Mouse (Mus musculus): Measurements from ENCODE around the gene Clybl. TPM values are rescaled to one million over a fixed set of nuclear protein-coding genes. Genes with fewer than 3 reads are reported as not detected.

The Clybl gene
- total and polyA plus RNA-seq, 3 experiments: 13.4 to 36.6 TPM; not detected in 1

GRCm38 (mm10) chr14:122323838-122324458 lies 142.4 kb downstream of the Clybl start:
- Histone ChIP-seq H3K4me1 (ENCODE audit: control insufficient read depth in 1 of 2, insufficient read depth in 2 of 2, low read length in 2 of 2) (no peaks in the 10 kb centered on the region), H3K4me3 (ENCODE audit: control insufficient read depth in 1 of 2, insufficient read depth in 1 of 2, low read depth in 2 of 2, low read length in 2 of 2) (no peak overlapping the region), H3K79me2 (ENCODE audit: control insufficient read depth, insufficient read depth, low read length, poor library complexity) (no peaks in the 10 kb centered on the region), H3K9ac (ENCODE audit: control insufficient read depth, low read depth, low read length, poor library complexity, severe bottlenecking) (no peak overlapping the region), H3K27ac (ENCODE audit: control insufficient read depth, low read depth, low read length) (no peak overlapping the region), H3K36me3 (ENCODE audit: control insufficient read depth in 1 of 2, insufficient read depth in 2 of 2, low read length in 2 of 2) (no peaks in the 10 kb centered on the region), H3K27me3 (ENCODE audit: control insufficient read depth in 1 of 2, insufficient read depth in 2 of 2, low read length in 2 of 2) (no peaks in the 10 kb centered on the region), H3K9me3 (replicated peaks; ENCODE audit: insufficient read depth, low read length) (no peaks in the 10 kb centered on the region)
- no peak for DNase-seq (ENCODE audit: low read depth, low spot score)
- no peak for TF ChIP-seq TBP (IDR thresholded peaks at IDR 0.05; ENCODE audit: low read depth, low read length)
- no peak for TF ChIP-seq POLR2AphosphoS5 (IDR thresholded peaks at IDR 0.05; ENCODE audit: borderline replicate concordance, low read depth, low read length)
- TF ChIP-seq GATA1 (IDR thresholded peaks at IDR 0.05; ENCODE audit: low read depth, low read length): no peak
- no peak for TF ChIP-seq POLR2A (IDR thresholded peaks at IDR 0.05; ENCODE audit: control insufficient read depth in 1 of 2, insufficient read depth in 1 of 2, low read depth in 1 of 2, low read length in 2 of 2, poor library complexity in 1 of 2)
- no peak for TF ChIP-seq CHD1 (IDR thresholded peaks at IDR 0.05; ENCODE audit: low read depth, low read length)
- TF ChIP-seq EP300 (IDR thresholded peaks at IDR 0.05; ENCODE audit: low read depth in 1 of 2, low read length in 2 of 2): no peak
- no peak for TF ChIP-seq BHLHE40 (IDR thresholded peaks at IDR 0.05; ENCODE audit: borderline replicate concordance, low read depth, low read length)
- no peak for TF ChIP-seq UBTF (IDR thresholded peaks at IDR 0.05; ENCODE audit: borderline replicate concordance, insufficient read depth, low read depth, low read length)
- TF ChIP-seq KAT2A (conservative IDR thresholded peaks at IDR 0.05; ENCODE audit: low read depth, low read length): no peak
- no peak for TF ChIP-seq ETS1 (IDR thresholded peaks at IDR 0.05; ENCODE audit: low read depth, low read length)
- no peak for TF ChIP-seq CTCF (IDR thresholded peaks at IDR 0.05 in 2 of 3, conservative IDR thresholded peaks at IDR 0.05 in 1 of 3; ENCODE audit: control insufficient read depth in 1 of 3, insufficient read depth in 1 of 3, low read depth in 2 of 3, low read length in 3 of 3, poor library complexity in 1 of 3, severe bottlenecking in 1 of 3)
- no peak for TF ChIP-seq GABPA (IDR thresholded peaks at IDR 0.05; ENCODE audit: low read depth, low read length)
- no peak for TF ChIP-seq ZKSCAN1 (IDR thresholded peaks at IDR 0.05; ENCODE audit: low read depth, low read length)
- TF ChIP-seq NELFE (IDR thresholded peaks at IDR 0.05; ENCODE audit: low read depth, low read length): no peak
- no peak for TF ChIP-seq SIN3A (IDR thresholded peaks at IDR 0.05; ENCODE audit: low read length)
- TF ChIP-seq MYC (IDR thresholded peaks at IDR 0.05; ENCODE audit: low read depth, low read length): no peak
- no peak for TF ChIP-seq RAD21 (IDR thresholded peaks at IDR 0.05; ENCODE audit: low read depth, low read length)
- no peak for TF ChIP-seq ZNF384 (IDR thresholded peaks at IDR 0.05; ENCODE audit: low read depth, low read length)
- no peak for TF ChIP-seq MAFK (IDR thresholded peaks at IDR 0.05; ENCODE audit: borderline replicate concordance, low read depth, low read length)

GRCm38 (mm10) chr14:122330136-122330535 lies 148.6 kb downstream of the Clybl start:
- Histone ChIP-seq H3K27me3 (ENCODE audit: control insufficient read depth in 1 of 2, insufficient read depth in 2 of 2, low read length in 2 of 2) (no peaks in the 10 kb centered on the region), H3K9me3 (replicated peaks; ENCODE audit: insufficient read depth, low read length) (no peaks in the 10 kb centered on the region), H3K27ac (ENCODE audit: control insufficient read depth, low read depth, low read length) (no peak overlapping the region), H3K4me1 (ENCODE audit: control insufficient read depth in 1 of 2, insufficient read depth in 2 of 2, low read length in 2 of 2) (no peaks in the 10 kb centered on the region), H3K9ac (ENCODE audit: control insufficient read depth, low read depth, low read length, poor library complexity, severe bottlenecking) (no peak overlapping the region), H3K79me2 (ENCODE audit: control insufficient read depth, insufficient read depth, low read length, poor library complexity) (no peaks in the 10 kb centered on the region), H3K4me3 (ENCODE audit: control insufficient read depth in 1 of 2, insufficient read depth in 1 of 2, low read depth in 2 of 2, low read length in 2 of 2) (no peak overlapping the region), H3K36me3 (ENCODE audit: control insufficient read depth in 1 of 2, insufficient read depth in 2 of 2, low read length in 2 of 2) (no peaks in the 10 kb centered on the region)
- no peak for DNase-seq (ENCODE audit: low read depth, low spot score)
- TF ChIP-seq E2F4 (IDR thresholded peaks at IDR 0.05; ENCODE audit: borderline replicate concordance, low read depth, low read length) (no peak), TCF12 (IDR thresholded peaks at IDR 0.05; ENCODE audit: low read depth, low read length) (no peak), JUND (IDR thresholded peaks at IDR 0.05; ENCODE audit: low read depth, low read length) (no peak), MAX (IDR thresholded peaks at IDR 0.05; ENCODE audit: low read length) (no peak), MYB (IDR thresholded peaks at IDR 0.05; ENCODE audit: low read depth, low read length) (no peak), ZC3H11A (IDR thresholded peaks at IDR 0.05; ENCODE audit: low read depth, low read length) (no peak), SMC3 (IDR thresholded peaks at IDR 0.05; ENCODE audit: low read depth, low read length) (no peak), UBTF (IDR thresholded peaks at IDR 0.05; ENCODE audit: borderline replicate concordance, insufficient read depth, low read depth, low read length) (no peak), EP300 (IDR thresholded peaks at IDR 0.05; ENCODE audit: low read depth in 1 of 2, low read length in 2 of 2) (no peak), POLR2AphosphoS2 (IDR thresholded peaks at IDR 0.05; ENCODE audit: low read length) (no peak)
